Mouse (Mus musculus) MEL-GATA-1-ER (cell line): ENCODE measurements around the gene Vmn1r199.
"Not testable (repeated sequence)": the region's sequence is repeated elsewhere in the genome, so short reads cannot be mapped to it uniquely, and the experiment has no call there.

Experiments used
- DNase-seq: peaks from one replicate; pipeline ENCODE4 v3.0.0-alpha.2; 2012; ENCODE audit warnings: low read depth; ENCODE audit errors: extremely low read depth

Gene Vmn1r199

DNA sequence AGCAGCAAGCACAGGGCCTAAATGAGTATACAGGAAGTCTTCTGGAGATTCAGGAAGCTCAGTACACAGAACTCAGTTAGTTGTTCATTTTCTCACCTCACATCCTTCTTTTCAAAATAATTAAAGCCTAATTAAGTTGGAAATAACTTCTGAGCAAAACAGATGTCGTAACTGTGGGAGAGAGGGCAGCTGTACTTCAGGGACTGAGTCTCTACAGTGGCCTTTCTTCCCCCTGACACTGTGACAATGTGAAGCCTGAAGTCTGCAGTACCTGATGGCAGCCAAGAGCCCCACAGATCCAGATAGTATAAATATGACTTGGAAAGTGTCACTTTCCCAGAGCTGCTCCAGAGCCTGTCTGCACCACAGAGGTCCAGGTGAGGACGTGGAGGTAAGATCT lies at the start of gene Vmn1r199:
Vmn1r199 (plus strand) TSS at position 301 of the 400 bp plus-strand sequence.
- DNase-seq: no peak

DNA sequence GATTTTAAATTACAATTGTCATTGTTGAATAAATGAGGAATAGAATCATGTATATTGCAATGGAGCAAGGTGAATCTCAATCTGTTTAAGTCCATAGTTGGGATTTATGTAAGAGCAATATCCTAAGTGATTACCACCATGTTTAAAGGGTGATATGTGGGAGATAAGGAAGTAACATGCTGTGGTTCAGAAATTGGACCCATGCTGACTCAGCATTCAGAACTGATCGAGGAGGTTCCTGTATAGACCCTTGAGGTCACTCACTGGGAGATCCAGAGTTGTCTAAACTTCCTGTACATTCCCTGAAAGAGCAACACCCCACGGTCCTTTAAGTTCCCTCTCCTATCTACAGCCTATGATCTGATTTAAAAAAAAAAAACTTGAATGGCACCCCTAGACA lies 46.3 kb upstream of the Vmn1r199 start:
- no peak for DNase-seq

DNA sequence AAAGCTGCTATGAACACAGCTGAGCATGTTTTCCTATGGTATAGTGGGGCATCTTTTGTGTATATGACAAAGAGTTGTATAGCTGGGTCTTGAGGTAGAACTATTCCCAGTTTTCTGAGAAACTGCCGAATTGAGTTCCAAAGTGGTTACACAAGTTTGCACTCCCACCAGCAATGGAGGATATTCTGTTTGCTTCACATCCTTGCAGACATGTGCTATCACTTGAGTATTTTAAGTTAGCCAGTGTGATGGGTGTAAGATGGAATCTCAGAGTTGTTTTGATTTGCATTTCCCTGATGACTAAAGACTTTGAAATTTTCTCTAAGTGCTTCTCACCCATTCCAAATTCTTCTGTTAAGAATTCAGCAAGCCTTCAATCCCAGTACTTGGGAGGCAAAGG lies 44.1 kb upstream of the Vmn1r199 start:
- DNase-seq: no peak

DNA sequence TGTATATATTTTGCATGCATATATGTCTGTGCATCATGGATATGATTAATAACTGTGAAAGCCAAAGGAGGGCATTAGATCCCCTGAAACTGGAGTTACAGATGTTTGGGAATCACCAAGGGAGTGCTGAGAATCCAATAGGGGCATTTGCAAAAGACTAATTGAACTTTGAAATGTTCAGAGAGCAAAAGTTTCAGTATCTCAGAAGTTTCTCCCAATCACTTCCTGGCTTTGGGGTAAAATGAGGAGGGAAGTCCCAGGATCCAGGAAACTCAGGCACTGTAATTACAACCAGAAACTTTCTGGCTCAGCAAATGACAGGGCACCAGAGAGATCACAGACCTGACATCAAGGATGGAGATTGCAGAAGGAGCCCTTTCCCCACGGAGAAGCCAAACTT lies 29.6 kb upstream of the Vmn1r199 start, which contains the start of gene Vmn1r198:
Vmn1r198 (plus strand) TSS at position 301 of the 400 bp plus-strand sequence.
- no peak for DNase-seq

DNA sequence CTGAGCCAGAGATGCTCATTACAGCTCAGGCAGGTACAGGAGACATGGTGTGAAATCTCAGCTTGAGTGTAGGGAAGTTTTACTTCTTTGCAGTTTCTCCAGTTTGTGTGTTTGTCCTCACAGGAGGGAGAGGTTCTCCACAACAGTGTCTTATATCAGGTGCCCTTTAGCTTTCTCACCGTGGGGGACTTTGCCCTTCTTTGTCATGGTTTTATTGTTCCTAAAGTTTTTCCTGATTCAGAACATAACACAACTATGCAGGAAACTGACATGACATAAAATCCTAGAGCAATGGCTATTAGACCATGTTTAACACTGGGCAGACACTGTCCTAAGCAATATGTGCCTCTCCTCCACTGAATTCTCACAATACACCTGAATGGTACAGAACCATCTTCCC lies 28.8 kb upstream of the Vmn1r199 start:
- no peak for DNase-seq

DNA sequence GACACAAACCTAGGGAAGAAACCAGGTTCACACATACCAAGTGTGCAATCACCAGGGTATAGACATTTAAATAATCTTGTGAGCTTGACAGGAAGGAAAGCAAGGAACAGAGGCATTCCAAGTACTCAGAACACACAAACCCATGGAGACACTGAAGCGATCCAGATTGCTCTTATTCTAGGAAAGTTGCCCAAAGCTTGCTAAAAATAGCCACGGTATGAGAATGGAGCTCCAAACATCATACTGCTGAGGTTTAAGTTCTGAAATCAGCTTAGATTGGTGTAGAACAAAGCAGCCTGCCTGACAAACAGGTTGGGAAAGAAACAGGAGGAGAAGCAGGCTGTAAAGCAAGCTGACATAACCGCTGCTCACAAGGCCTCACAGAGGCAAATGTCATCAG lies 1.5 kb downstream of the Vmn1r199 start:
- DNase-seq: not testable (repeated sequence)

DNA sequence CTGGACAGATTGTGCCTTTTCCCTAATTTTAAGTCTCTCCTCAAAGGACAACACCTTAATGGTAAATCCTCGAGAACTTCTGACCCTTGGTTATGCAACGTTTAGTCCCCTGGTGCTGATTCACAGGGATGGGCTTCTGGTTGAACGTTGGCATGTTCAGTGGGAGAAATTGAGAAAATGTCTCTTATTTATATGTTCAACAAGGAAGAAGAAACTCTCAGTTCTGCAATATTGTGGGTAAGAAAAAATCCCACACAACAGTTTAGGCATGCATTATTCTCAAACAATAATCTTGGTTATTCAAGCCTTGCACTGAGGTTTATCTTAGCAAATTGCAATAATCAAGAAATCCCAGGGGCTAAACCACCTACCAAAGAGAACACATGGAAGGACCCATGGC lies 3.8 kb downstream of the Vmn1r199 start:
- DNase-seq: no peak

DNA sequence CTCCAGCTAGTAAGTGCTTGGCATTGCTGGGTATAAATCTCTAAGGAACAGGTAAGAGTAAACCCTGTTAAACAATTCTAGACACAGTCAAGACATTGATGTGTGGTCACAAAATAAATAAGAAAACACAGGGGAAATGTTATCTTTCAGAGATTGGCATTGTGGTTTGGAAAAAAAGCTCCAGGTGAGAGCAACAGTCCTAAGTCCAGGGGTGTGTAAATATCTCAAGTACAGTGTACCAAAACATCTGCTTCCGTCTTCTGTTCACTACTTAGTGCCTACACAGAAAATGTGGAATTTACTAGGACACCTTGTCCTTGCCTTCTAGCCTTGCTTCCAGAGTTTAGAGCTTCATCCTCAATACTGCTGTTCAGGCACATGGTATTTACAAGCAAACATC lies 7.4 kb downstream of the Vmn1r199 start:
- DNase-seq: no peak

DNA sequence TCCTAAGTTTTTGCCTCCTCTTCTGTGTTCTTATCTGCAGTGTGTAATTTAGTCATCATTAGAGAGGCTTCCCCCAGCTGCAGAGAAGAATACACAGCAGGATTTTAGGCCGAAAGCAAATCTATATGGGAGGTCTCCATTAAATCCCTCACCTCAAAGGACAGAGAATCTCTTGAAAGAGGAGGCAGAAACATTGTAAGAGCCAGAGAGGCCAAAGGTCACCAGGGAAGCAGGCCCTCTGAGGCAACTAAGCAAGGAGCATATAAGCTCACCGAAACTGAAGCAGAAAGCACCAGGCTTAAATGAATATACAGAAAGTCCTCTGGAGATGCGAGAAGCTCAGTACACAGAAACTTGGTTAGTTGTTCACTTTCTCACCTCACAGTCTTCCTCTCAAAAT lies 10.5 kb downstream of the Vmn1r199 start, which contains the start of gene Vmn1r200:
Vmn1r200 (plus strand) TSS at position 301 of the 400 bp plus-strand sequence.
- no peak for DNase-seq

DNA sequence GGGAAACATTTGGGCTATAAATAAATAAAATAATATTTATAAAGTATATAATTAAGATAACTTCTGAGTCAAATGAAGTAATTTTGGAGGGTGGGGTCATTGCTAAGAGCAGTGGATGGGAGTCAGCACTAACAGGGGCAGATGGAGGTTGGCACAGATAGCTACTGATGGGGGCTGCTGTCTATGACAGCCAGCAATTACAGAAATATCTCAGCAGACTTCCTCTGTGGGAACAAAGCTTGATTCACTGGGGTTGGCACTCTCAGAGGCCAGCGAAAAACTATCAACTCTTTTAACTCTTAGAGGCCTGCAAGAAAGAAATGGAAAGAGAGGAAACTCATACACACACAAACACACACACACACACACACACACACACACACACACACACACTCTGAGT lies 23.4 kb downstream of the Vmn1r199 start:
- no peak for DNase-seq
